Mouse (Mus musculus): Measurements from ENCODE around the gene Htr1d.
A peak's percentile ranks its signal among the peaks of the same experiment; 100 is the strongest.

Gene Htr1d

DNA sequence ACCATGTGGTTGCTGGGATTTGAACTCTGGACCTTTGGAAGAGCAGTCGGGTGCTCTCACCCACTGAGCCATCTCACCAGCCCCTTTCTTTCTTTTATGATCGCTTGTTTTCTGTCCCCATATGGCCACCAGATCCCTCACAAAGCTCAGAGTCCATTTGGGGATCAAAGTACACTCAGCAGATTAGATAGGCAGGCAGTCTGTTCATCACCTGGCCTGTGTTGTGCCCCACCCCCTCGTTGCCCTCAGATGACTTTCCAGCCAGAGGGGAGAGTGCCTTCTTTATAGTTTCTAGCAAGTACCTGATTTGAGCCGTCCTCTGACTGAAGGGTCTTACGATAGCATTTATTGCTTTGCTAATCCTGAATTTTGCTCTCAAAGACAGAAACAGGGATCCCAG, 29.5 kb downstream of the Htr1d start:
- no peak for DNase-seq

DNA sequence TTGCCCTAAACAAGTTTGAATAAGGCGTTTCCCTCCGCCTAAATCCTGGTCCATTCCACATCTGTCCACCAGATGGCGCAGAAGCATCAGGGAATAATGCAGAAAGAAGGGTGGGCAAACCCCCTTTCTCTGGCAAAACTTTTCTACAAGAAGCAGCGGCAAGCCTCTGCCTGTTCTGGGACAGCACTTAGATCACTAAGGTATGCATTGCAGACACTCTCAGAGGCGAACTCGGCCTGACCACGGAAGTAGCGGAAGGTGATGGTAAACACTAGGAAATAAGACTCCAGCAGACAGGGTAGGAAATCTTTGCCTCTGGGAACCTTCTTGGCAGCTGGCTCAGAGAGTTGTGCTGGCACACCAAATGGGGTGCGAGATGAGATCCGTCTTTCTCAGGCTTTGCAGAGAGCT, 31.5 kb downstream of the Htr1d start:
- DNase-seq, result peak; percentile 50

DNA sequence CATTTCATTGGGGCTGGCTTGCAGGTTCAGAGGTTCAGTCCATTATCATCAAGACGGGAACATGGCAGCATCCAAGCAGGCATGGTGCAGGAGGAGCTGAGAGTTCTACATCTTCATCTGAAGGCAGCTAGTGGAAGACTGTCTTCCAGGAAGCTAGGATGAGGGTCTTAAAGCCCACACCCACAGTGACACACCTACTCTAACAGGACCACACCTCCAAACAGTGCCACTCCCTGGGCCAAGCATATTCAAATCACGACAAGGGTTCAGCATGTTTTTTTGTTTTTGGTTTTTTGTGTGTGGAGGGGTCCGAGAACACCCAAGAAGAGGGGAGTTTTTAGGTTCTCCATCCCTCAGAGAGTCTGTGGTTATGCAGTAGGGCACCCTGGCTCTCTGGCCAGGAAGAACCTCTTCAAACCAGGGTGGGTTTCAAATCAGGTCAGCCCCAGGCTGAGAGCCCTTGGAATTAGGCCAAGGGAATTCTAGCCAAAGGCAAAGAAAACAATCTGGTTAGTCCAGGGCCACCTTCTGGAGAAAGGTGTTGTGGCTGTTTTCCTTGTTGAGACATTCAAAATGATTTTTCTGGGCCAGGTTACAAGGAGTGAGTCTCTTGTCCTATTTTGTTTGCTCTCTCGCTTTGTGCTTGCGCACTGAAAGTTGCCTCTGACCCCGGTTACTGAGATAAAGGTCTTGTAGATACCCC, 33.3 kb downstream of the Htr1d start:
- peak; percentile 42 for DNase-seq

DNA sequence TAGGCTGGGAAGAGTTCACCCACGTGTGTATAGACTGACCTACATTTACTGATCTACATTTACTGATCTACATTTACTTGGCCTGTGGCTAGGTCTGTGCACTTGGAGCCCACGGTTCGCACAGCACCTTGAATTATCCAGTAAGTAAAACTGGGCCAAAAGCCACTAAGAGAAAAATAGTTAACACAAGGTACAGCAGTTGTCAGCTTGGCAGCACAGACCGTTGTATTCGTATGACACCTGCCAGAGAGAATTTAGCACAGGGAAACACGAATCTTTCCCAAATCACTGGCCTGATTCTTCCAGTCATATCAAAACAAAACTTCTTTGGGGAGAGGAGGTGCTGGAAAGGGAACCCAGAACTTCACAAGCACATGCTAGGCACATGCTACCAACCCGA, 35.0 kb downstream of the Htr1d start:
- no peak for DNase-seq

DNA sequence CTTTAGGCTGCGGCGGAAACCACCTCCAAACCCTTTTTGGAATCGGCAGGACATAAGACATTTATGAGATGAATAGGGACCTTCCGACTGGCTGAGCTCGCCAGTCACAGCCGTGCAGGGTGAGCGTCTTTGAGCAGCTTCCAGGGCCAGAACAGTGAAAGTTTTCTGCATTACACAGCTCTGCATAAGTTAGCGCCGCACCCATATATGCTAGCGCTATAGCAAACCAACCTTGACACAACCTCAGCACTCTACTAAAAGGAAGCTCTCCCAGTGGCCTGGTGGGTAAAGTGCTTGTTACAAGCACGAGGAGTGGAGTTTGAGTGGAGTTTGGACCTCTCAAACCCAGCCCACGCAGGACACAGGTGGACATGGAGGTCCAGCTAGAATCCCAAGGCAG, 35.9 kb downstream of the Htr1d start:
- DNase-seq, result no peak

DNA sequence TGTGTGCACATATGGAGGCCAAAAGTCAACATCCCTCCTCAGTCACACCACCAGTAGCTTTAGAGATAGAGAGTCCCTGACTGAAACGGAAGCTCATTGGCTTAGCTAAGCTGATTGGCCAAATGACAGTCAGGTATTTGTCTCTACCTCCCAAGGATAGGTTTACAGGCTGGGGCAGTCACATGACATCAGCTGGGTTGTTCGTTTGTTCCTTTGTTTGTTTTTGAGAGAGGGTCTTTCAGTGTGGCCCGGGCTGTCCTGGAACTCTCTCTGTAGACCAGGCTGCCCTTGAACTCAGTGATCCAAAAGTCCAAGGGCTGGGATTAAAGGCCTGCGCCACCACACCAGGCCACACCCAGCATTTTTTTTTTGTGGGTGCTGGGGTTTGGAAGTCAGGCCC, 37.9 kb downstream of the Htr1d start:
- peak; percentile 25 for DNase-seq

DNA sequence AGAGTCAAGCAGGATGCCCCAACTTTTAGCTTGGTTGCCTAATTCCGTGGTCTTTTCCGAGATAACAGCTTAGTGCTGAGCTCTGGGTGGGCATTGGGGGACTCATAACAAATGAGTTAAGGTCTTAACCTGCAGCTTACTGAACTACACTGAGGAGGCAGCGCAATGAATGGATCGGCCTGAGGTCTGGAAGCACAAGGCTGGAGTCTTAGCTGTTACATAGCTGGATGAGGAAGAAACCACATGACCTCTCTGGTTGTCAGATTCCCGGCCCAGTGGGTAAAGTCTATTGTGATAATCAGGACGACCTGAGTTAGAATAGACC, 38.4 kb downstream of the Htr1d start:
- no peak for DNase-seq

DNA sequence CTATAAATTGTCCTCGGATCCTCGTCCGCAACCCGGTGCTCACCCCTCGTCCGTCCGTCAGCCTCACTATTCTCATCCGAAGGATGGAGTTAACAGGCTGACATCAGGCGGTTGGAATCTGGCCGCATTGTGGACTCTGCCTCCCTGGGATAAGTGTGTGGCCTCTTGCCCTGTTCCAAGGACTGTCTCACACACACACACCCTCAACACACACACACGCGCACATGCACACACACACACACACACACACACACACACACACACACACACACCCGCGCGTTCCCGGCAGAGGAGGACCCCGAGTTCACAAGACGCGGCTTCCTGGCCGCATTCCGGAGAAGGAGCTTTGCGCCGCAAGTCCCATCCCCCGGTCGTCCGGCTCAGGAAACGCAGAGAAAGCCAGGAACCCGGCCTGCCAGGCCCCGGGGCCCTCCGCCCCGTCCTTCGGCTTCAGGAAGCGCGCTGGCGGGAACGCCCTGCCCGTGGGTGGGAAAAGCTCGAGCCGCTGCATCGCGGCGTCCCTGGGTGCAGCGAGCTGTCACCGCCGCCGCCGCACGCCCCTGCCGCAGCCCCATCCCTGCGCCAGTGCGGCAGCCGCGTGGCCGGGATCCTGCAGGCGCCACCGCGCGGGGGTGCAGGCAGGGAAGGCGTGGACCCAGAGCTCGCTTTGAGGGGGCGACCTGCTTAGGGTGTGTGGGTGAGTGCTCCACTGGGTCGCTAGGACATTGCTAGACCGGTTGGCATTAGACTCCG, 38.9 kb downstream of the Htr1d start, which contains the start of gene 6030445D17Rik:
6030445D17Rik (plus strand) TSS at position 165 of the 753 bp plus-strand sequence.
- DNase-seq, result peak; percentile 74

DNA sequence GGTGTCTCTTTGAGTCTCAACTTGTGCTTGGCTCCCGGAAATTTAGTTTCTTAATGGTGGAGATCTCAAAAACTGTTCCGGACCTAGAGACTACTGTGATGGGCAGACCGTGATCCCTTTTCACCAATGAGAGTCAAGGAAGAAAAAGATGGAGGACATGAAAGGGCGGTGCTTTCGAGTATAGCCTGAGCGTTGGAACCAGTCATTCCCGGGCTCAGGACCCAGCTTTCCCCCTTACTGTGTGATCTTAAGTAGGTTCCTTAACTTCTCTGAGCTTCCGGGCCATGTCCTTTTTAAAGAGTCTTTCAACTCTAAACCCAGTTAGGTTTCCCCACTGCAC, 39.5 kb downstream of the Htr1d start:
- peak; percentile 47 for DNase-seq

DNA sequence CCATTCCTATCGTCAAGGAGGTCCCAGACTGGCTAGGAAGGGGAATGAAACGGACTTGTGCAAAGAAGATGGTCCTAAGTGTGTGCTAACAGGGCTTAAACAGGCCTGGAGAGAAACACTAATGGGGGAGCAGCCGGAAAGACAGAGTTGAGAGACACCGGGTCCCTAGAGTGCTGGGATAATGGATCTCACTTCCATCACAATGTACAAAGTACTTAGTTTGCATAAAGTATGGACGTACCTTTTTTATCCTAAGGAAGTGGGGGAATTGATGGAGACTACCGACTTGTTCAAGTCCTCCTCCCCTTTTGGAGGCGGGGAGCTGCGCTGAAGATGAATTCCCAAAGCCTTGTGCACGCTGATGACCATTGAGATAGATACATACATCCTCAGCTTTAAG, 40.1 kb downstream of the Htr1d start:
- DNase-seq, result peak; percentile 33

DNA sequence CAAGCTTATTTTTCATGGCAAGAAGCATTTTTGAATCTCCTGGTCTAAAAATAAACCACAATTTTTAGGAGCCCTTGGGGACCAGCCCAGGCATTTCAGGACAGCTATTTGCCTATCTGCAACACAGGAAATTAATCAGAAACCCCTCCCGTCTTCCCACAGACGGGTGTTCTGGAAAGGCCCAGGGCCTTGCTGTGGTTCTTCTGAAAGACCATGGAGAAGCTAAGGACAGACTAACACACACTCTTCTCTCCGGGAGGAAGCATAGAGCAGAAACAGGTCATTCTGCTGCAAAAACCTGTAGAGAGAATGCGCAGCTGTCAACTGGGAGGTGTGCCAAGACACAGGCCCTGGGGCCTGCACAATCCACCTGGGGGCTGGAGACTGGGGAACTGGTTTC, 42.9 kb downstream of the Htr1d start:
- DNase-seq, result peak; percentile 87

DNA sequence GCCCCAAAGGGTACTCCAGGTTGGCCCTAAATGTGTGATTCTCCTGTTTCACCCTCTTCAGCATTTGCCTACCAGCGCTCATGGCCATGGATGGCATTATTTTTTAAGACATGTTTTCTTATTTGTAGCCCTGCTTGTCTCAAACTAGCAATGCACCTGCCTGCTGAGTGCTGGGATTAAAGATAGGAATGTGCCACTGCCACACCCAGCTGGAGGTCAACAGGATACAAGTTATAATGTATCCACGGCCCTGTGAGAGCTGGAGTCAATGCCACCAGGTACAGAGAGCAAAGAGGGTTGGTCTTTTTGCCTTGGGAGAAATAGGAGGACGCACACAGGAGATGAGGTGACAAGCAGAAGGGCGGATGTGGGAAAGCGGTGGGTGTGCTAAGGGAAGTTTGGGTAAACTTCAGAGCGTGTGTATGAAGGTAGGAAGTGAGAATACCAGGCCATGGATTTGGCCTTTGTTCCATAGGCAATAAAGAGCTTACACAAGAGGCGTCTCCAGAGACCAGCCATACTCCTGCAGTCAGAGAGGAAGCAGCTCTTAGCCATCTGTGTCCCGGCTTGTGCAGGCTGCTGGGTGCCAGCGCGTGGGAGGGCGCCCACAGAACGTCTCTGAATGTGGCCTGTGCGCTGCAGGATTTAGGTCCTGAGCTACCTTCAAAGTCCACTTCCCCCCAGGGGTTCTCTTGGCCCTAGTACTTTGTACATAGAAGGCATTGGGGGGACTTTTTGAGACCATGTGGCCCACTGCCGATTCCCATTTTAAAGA, 45.4 kb downstream of the Htr1d start:
- peak; percentile 80 for DNase-seq

DNA sequence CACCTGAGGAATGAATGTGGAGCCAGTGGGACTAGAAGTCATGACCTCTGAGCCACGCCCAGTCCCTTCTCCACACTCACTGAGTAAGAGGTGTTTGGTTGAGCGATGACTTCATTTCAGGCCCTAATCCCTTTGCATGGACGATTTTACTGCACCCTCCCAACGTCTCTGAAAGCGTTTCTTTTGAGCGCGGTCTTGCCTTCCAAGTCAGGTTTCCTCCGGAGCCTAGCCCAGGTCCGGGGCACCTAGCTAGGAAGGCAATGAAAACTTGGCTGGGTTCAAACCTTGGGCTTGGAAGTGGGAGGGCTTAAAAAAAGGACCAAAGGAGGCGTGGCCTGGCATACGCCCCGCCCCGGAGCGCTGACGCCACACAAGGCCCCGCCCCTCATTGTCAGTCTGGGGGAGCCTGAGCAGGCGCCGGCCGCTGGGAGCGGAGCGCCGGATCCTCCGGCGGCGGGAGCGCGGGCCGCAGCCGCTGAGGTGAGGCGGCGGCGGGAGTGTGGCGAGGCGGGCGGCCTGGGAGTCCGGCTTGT, 46.1 kb downstream of the Htr1d start, which contains the start of gene Luzp1:
Luzp1 (plus strand) TSS at position 391 of the 533 bp plus-strand sequence.
- DNase-seq, result peak; percentile 96

DNA sequence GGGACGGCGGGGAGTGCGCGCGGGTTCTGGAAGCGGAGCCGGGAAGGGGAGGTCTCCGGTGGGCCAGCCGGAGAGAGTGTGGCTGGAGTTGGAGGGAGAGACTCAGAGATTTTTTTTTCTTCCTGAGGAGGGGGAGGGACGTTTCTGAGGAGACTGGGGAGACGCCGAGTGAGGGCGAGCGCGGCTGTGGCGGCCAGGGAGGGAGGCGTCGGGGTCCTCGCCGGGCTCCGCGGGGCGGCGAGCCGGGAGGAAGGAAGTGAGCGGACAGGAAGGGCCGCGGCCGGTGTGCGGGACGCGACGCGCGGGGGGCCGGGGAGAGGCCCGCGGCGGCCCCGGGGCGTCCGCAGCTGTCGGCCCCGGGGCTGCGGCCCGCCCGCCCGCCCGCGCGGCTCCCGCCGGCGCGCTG, 46.6 kb downstream of the Htr1d start:
- no peak for DNase-seq

DNA sequence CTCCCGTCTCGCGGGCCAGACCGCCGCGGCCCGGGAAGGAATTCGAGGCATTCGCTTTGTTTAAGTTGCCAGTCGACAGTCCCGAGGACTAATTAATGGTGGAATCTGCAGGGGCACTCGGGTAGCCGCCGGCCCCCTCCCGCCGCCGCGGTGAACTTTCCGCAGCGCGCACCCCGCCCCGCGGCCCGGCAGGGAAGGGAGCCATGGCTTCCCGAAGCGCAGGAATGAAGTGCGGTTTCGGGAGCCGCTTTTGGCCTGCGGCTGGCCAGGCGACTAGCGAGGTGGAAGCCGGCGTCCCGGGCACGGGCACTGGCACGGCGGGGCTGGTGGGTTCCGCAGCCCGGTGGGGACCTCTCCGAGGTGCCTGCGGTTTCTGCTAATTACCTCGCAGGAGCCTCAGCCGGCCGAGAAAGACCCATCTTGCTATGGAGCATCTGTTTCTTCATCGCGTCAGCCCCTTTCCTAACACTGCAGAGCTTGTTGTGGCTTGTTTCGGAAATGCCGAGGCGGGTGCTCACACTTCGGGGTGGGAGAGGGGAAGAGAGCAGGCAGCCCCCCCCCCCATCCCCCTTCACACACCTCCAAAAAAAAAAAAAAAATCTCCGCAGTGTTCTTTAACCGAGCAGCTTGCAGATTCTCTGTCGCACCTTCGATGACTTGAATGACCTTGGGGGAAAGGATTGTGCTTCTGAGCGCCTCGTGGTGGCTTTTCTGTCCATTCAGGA, 47.2 kb downstream of the Htr1d start:
- DNase-seq, result peak; percentile 58

DNA sequence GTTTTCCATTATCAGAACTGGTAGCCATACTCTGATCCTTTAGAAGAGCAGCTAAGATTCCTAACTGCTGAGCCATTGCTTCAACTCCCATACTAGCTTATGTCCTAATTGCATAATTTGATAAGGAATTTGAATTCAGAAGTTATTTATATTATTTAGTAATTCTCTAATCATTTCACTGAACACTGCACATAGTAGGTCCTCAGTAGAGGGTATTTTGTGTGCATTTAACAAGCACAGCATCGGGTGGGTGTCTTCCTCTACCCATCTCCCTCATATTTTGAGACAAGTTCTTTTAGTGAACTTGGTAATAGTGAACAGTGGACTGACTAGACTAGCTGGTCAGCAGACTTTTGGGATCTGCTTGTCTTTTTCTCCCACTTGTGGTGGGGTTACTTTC, 53.4 kb downstream of the Htr1d start:
- no peak for DNase-seq

DNA sequence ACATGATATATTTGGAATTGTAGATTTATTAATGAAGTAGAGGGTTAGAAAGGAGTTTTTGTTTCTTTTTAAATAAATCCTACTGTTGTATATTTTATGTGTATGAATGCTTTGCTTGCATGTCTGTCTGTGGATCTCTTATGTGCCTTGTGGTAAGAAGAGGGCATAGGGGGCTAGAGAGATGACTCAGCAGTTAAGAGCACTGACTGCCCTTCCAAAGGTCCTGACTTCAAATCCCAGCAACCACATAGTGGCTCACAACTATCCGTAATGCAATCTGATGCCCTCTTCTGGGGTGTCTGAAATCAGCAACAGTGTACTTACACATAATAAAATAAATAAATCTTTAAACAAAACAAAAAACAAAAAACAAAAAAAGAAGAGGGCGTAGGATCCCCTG, 63.2 kb downstream of the Htr1d start:
- DNase-seq, result no peak

All from cerebellum, adult 11-12 months (tissue).